Mouse (Mus musculus): ENCODE measurements at regions not wholly inside any gene's neighbourhood (a gene's known extent, or its start where the extent isn't known, plus 50 kb on each side); places are given as distances from the start of the nearest gene placed in this dataset.
A peak's percentile ranks its signal among the peaks of the same experiment; 100 is the strongest.

GRCm38 (mm10) chr14:25083847-25084246, 375.1 kb upstream of the Zmiz1 start:
- 82% methylated on average over 4 of the region's 4 CpGs for WGBS
- Histone ChIP-seq H3K27ac (no peak overlapping the region), H3K4me3 (replicated peaks; ENCODE audit: low read depth, low read length) (no peak overlapping the region), H3K4me2 (ENCODE audit: low read length) (no peak overlapping the region), H3K9me3 (replicated peaks; ENCODE audit: low read length) (no peaks in the 10 kb centered on the region), H3K9ac (ENCODE audit: low read depth, low read length) (no peak overlapping the region), H3K4me1 (replicated peaks; ENCODE audit: insufficient read depth, low read length) (no peaks in the 10 kb centered on the region), H3K27me3 (ENCODE audit: insufficient read depth, low read length) (no peaks in the 10 kb centered on the region), H3K36me3 (ENCODE audit: insufficient read depth, low read length) (no peaks in the 10 kb centered on the region)
- no peak for TF ChIP-seq CTCF (IDR thresholded peaks at IDR 0.05; ENCODE audit: low read depth)
- DNase-seq (ENCODE audit: low spot score): no peak
- ATAC-seq (replicated peaks; ENCODE audit: low FRiP score, low read depth): no peak

- Histone ChIP-seq H3K9ac (ENCODE audit: low read depth, low read length) (no peak overlapping the region), H3K36me3 (ENCODE audit: insufficient read depth, low read length) (no peaks in the 10 kb centered on the region), H3K27ac (no peak overlapping the region), H3K4me1 (replicated peaks; ENCODE audit: insufficient read depth, low read length) (no peaks in the 10 kb centered on the region), H3K4me3 (replicated peaks; ENCODE audit: low read depth, low read length) (no peak overlapping the region), H3K27me3 (ENCODE audit: insufficient read depth, low read length) (no peaks in the 10 kb centered on the region), H3K4me2 (ENCODE audit: low read length) (no peak overlapping the region), H3K9me3 (replicated peaks; ENCODE audit: low read length) (no peaks in the 10 kb centered on the region)
- ATAC-seq (replicated peaks; ENCODE audit: low FRiP score, low read depth): no peak
- no peak for DNase-seq (ENCODE audit: low spot score)
- 90% methylated on average over 3 of the region's 3 CpGs for WGBS
- TF ChIP-seq CTCF (IDR thresholded peaks at IDR 0.05; ENCODE audit: low read depth): no peak
Measured at GRCm38 (mm10) chr14:25096786-25097185, 362.2 kb upstream of the Zmiz1 start.

GRCm38 (mm10) chr14:25105391-25105790, 353.6 kb upstream of the Zmiz1 start:
- H3K4me3 ChIP-seq (replicated peaks; ENCODE audit: low read depth, low read length): no peak overlapping the region
- no peaks in the 10 kb centered on the region for H3K27me3 ChIP-seq (ENCODE audit: insufficient read depth, low read length)
- no peak for TF ChIP-seq CTCF (IDR thresholded peaks at IDR 0.05; ENCODE audit: low read depth)
- no peak overlapping the region for H3K4me2 ChIP-seq (ENCODE audit: low read length)
- no peak overlapping the region for H3K9ac ChIP-seq (ENCODE audit: low read depth, low read length)
- ATAC-seq (replicated peaks; ENCODE audit: low FRiP score, low read depth) (no peak), DNase-seq (ENCODE audit: low spot score) (peak; percentile 56)
- H3K4me1 ChIP-seq (replicated peaks; ENCODE audit: insufficient read depth, low read length): peaks cover 23% of the 10 kb centered on the region
- H3K36me3 ChIP-seq (ENCODE audit: insufficient read depth, low read length): no peaks in the 10 kb centered on the region
- 76% methylated on average over 10 of the region's 10 CpGs for WGBS
- no peaks in the 10 kb centered on the region for H3K9me3 ChIP-seq (replicated peaks; ENCODE audit: low read length)
- no peak overlapping the region for H3K27ac ChIP-seq

GRCm38 (mm10) chr14:25106451-25106850, 352.5 kb upstream of the Zmiz1 start:
- ATAC-seq (replicated peaks; ENCODE audit: low FRiP score, low read depth): no peak
- WGBS: 98% methylated on average over 2 of the region's 2 CpGs
- no peaks in the 10 kb centered on the region for H3K36me3 ChIP-seq (ENCODE audit: insufficient read depth, low read length)

GRCm38 (mm10) chr14:25108101-25108652, 350.8 kb upstream of the Zmiz1 start:
- H3K4me3 ChIP-seq (replicated peaks; ENCODE audit: low read depth, low read length): no peak overlapping the region
- no peaks in the 10 kb centered on the region for H3K9me3 ChIP-seq (replicated peaks; ENCODE audit: low read length)
- no peaks in the 10 kb centered on the region for H3K27me3 ChIP-seq (ENCODE audit: insufficient read depth, low read length)
- no peak for TF ChIP-seq CTCF (IDR thresholded peaks at IDR 0.05; ENCODE audit: low read depth)
- H3K9ac ChIP-seq (ENCODE audit: low read depth, low read length): peak overlapping the region; percentile 24; the same call in 1 of the 2 replicates
- peak; percentile 58 for DNase-seq (ENCODE audit: low spot score)
- peaks cover 23% of the 10 kb centered on the region for H3K4me1 ChIP-seq (replicated peaks; ENCODE audit: insufficient read depth, low read length)
- H3K36me3 ChIP-seq (ENCODE audit: insufficient read depth, low read length): no peaks in the 10 kb centered on the region
- peak overlapping the region; percentile 82 for H3K27ac ChIP-seq
- 8% methylated on average over 17 of the region's 17 CpGs for WGBS
- H3K4me2 ChIP-seq (ENCODE audit: low read length): peak overlapping the region; percentile 35
- peak; percentile 29; the same call in 1 of the 2 replicates for ATAC-seq (replicated peaks; ENCODE audit: low FRiP score, low read depth)

More at GRCm38 (mm10) chr14:25106451-25106850, 352.5 kb upstream of the Zmiz1 start:
- DNase-seq (ENCODE audit: low spot score): no peak
- no peak for TF ChIP-seq CTCF (IDR thresholded peaks at IDR 0.05; ENCODE audit: low read depth)
- Histone ChIP-seq H3K27me3 (ENCODE audit: insufficient read depth, low read length) (no peaks in the 10 kb centered on the region), H3K9me3 (replicated peaks; ENCODE audit: low read length) (no peaks in the 10 kb centered on the region), H3K9ac (ENCODE audit: low read depth, low read length) (no peak overlapping the region), H3K4me3 (replicated peaks; ENCODE audit: low read depth, low read length) (no peak overlapping the region), H3K27ac (no peak overlapping the region), H3K4me1 (replicated peaks; ENCODE audit: insufficient read depth, low read length) (peaks cover 23% of the 10 kb centered on the region), H3K4me2 (ENCODE audit: low read length) (no peak overlapping the region)

GRCm38 (mm10) chr14:25108701-25109290, 350.2 kb upstream of the Zmiz1 start:
- WGBS: 4% methylated on average over 8 of the region's 8 CpGs
- peak; percentile 92 for ATAC-seq (replicated peaks; ENCODE audit: low FRiP score, low read depth)
- peak overlapping the region; percentile 35 for H3K4me2 ChIP-seq (ENCODE audit: low read length)
- DNase-seq (ENCODE audit: low spot score): peak; percentile 92
- peak overlapping the region; percentile 24; the same call in 1 of the 2 replicates for H3K9ac ChIP-seq (ENCODE audit: low read depth, low read length)
- H3K36me3 ChIP-seq (ENCODE audit: insufficient read depth, low read length): no peaks in the 10 kb centered on the region
- no peak overlapping the region for H3K4me3 ChIP-seq (replicated peaks; ENCODE audit: low read depth, low read length)
- peaks cover 23% of the 10 kb centered on the region for H3K4me1 ChIP-seq (replicated peaks; ENCODE audit: insufficient read depth, low read length)
- peak overlapping the region; percentile 84 for H3K27ac ChIP-seq
- TF ChIP-seq CTCF (IDR thresholded peaks at IDR 0.05; ENCODE audit: low read depth): no peak
- no peaks in the 10 kb centered on the region for H3K9me3 ChIP-seq (replicated peaks; ENCODE audit: low read length)
- no peaks in the 10 kb centered on the region for H3K27me3 ChIP-seq (ENCODE audit: insufficient read depth, low read length)
